Mouse (Mus musculus) testis, adult 10 weeks (tissue): ENCODE data around the gene Dnajc2. TPM values are rescaled to one million over a fixed set of nuclear protein-coding genes. Genes with fewer than 3 reads are reported as not detected.

Experiments used
- polyA plus RNA-seq: library from polyadenylated mRNA; stranded (reverse); fragments of 350-450 nt; fragmentation: Illumina TruSeq; extraction: RNeasy Lipid Tissue Mini Kit (QIAGEN cat#74804); gene quantifications from one replicate; pipeline ENCODE4 v1.2.3, GENCODE M21; 2014; ENCODE audit warnings: low read depth, low replicate concordance

Dnajc2 gene
- 553 TPM for polyA plus RNA-seq

DNA sequence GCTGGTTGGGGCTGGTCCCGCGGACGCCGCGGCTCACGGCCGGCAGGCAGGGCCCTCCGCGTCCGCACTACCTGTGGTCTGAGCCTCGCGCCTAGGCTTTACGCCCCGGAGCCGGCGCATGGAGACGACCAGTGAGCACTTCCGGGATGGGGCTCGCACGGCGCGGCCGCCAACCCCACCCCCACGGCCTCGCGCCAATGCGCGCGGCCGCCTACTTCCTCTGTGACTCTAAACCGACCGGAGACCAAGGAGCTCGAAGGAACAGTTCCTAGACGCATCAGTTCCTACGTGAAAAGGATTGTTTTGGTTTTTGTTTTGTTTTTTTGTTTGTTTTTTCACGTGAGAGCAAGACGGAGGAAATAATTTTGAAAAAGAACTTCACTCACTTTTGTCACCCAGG is at the start of gene Dnajc2, which contains the start of gene Psmc2:
TSS of gene Dnajc2 (minus strand) at position 199 of the 400 bp plus-strand sequence.
TSS of gene Psmc2 (plus strand) at position 231 of the 400 bp plus-strand sequence.

DNA sequence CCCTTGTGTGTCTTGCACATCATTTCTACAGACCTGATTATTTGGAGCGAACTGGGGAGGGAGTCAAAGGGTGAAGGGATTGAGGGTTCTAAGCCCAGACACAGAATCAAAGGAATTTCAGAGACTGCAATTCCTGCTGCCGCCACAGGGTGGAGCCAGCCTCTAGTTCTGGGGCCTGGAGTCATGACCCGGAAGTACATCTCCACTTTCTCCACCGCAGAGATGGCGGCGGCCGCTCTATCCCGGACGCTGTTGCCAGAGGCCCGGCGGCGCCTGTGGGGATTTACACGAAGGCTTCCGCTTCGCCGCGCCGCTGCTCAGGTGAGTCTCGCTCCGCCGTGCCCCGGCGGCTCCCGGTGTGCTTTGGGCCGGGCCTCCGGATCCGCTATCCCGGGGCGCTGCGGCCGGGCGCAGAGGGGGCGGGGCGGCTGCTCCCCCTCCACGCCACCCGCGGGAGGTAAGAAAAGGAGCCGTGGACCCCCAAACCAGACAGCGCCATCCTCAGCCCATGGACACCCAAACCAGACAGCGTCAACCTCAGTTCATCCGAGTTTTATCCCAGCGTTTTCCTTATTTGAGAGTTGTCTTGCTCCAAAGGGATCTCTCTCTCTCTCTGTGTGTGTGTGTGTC is 48.0 kb downstream of the Dnajc2 start, which contains the start of gene Pmpcb:
TSS of gene Pmpcb (plus strand) at position 186 of the 630 bp plus-strand sequence.

Other genes starting within 250 kb of the Dnajc2 start
- 2.0 TPM for gene Lrrc17, start 241.7 kb downstream of the Dnajc2 start, polyA plus RNA-seq
- gene Fbxl13, start 139.6 kb downstream of the Dnajc2 start, polyA plus RNA-seq: 264 TPM
- 15.8 TPM for gene Armc10, start 139.4 kb downstream of the Dnajc2 start, polyA plus RNA-seq
- 31.7 TPM for gene Napepld, start 83.9 kb downstream of the Dnajc2 start, polyA plus RNA-seq
- gene Pmpcb, start 48.1 kb downstream of the Dnajc2 start, polyA plus RNA-seq: 551 TPM
- gene Psmc2, start within 50 bp of the Dnajc2 start, polyA plus RNA-seq: 329 TPM
- 0.13 TPM for gene Slc26a5, start 80.4 kb upstream of the Dnajc2 start, polyA plus RNA-seq